Mouse (Mus musculus) small intestine, adult 2 months (tissue): ENCODE results near the gene St6galnac6.

Experiments used
- CTCF ChIP-seq: fragments of 200-500 bp; IDR thresholded peaks from 2 replicates; pipeline ENCODE4 v1.5.1; 2012; ENCODE audit warnings: low read depth, mild to moderate bottlenecking, control low read depth, inconsistent platforms, low read length, moderate library complexity, mixed read lengths; ENCODE audit not compliant: insufficient replicate concordance, insufficient read length; ENCODE audit errors: extremely low read depth
- POLR2A ChIP-seq: fragments of 200-500 bp; IDR thresholded peaks from 2 replicates; pipeline ENCODE4 v1.6.1; 2012; ENCODE audit warnings: low read depth, mild to moderate bottlenecking, control low read depth, inconsistent platforms, low read length, moderate library complexity

GRCm38 (mm10) chr2:32628729-32629128 is 29.2 kb downstream of the St6galnac6 start:
- TF ChIP-seq CTCF (no peak), POLR2A (no peak)
